Mouse (Mus musculus) MEL (cell line): ENCODE data around the gene Dnase1l2. TPM values are rescaled to one million over a fixed set of nuclear protein-coding genes. Genes with fewer than 3 reads are reported as not detected.

Source experiments
- DNase-seq: peaks from one replicate; pipeline ENCODE4 v3.0.0; 2011; ENCODE audit warnings: low read depth, low spot score
- H3K27ac ChIP-seq: 2 replicates; pipeline ENCODE4 v1.5.1; 2012; ENCODE audit warnings: low read depth, mild to moderate bottlenecking, control low read depth, low read length, moderate library complexity; ENCODE audit not compliant: control insufficient read depth
- H3K27me3 ChIP-seq, 2 experiments: fragments of 150-350 bp in 1 of 2; sonication (generic) in 1 of 2; 2 replicates each; pipeline ENCODE4 v1.6.1; 2012; ENCODE audit warnings: low read length in 2 of 2, mild to moderate bottlenecking in 2 of 2, improper control_type of control experiment in 1 of 2, moderate library complexity in 1 of 2; ENCODE audit not compliant: insufficient read depth in 2 of 2, control insufficient read depth in 1 of 2
- H3K36me3 ChIP-seq, 2 experiments: 2 replicates each; pipeline ENCODE4 v1.6.1; 2012 to 2014; ENCODE audit warnings: low read length in 2 of 2, improper control_type of control experiment in 1 of 2, inconsistent platforms in 1 of 2, mild to moderate bottlenecking in 1 of 2; ENCODE audit not compliant: insufficient read depth in 2 of 2, control insufficient read depth in 1 of 2
- H3K4me1 ChIP-seq, 2 experiments: fragments of 150-350 bp in 1 of 2; sonication (generic) in 1 of 2; 2 replicates each; pipeline ENCODE4 v1.6.1; 2012; ENCODE audit warnings: low read length in 2 of 2, improper control_type of control experiment in 1 of 2, mild to moderate bottlenecking in 1 of 2; ENCODE audit not compliant: insufficient read depth in 2 of 2, control insufficient read depth in 1 of 2
- H3K4me3 ChIP-seq, 2 experiments: fragments of 150-350 bp in 1 of 2; sonication (generic) in 1 of 2; 2 replicates each; pipeline ENCODE4 v1.5.1; 2012; ENCODE audit warnings: low read depth in 2 of 2, low read length in 2 of 2, mild to moderate bottlenecking in 2 of 2, moderate library complexity in 2 of 2, control low read depth in 1 of 2, improper control_type of control experiment in 1 of 2; ENCODE audit not compliant: control insufficient read depth in 1 of 2, insufficient read depth in 1 of 2
- H3K79me2 ChIP-seq: 2 replicates; pipeline ENCODE4 v1.6.1; 2012; ENCODE audit warnings: mild to moderate bottlenecking, low read length, moderate library complexity; ENCODE audit not compliant: control insufficient read depth, poor library complexity, insufficient read depth
- H3K9ac ChIP-seq: 2 replicates; pipeline ENCODE4 v1.6.1; 2012; ENCODE audit warnings: low read depth, mild to moderate bottlenecking, control low read depth, low read length, moderate library complexity; ENCODE audit not compliant: control insufficient read depth, poor library complexity, severe bottlenecking
- H3K9me3 ChIP-seq: fragments of 150-350 bp; sonication (generic); replicated peaks from 2 replicates; pipeline ENCODE4 v1.6.1; 2012; ENCODE audit warnings: mild to moderate bottlenecking, low read length, improper control_type of control experiment, moderate library complexity; ENCODE audit not compliant: insufficient read depth
- BHLHE40 ChIP-seq: IDR thresholded peaks from 2 replicates; pipeline ENCODE4 v1.6.1; 2012; ENCODE audit warnings: low read depth, mild to moderate bottlenecking, inconsistent platforms, low read length, improper control_type of control experiment, borderline replicate concordance
- CHD2 ChIP-seq: IDR thresholded peaks from 2 replicates; pipeline ENCODE4 v1.6.1; 2011; ENCODE audit warnings: low read length, improper control_type of control experiment
- ELF1 ChIP-seq: IDR thresholded peaks from 2 replicates; pipeline ENCODE4 v1.6.1; 2014; ENCODE audit warnings: low read depth, mild to moderate bottlenecking, inconsistent platforms, low read length, improper control_type of control experiment, moderate library complexity
- EP300 ChIP-seq, 2 experiments: IDR thresholded peaks; 2 replicates each; pipeline ENCODE4 v1.6.1; 2011; ENCODE audit warnings: improper control_type of control experiment in 2 of 2, low read length in 2 of 2, low read depth in 1 of 2, mild to moderate bottlenecking in 1 of 2
- HCFC1 ChIP-seq: IDR thresholded peaks from 2 replicates; pipeline ENCODE4 v1.6.1; 2012; ENCODE audit warnings: low read depth, mild to moderate bottlenecking, inconsistent platforms, low read length, improper control_type of control experiment, moderate library complexity
- JUND ChIP-seq: IDR thresholded peaks from 2 replicates; pipeline ENCODE4 v1.6.1; 2011; ENCODE audit warnings: low read depth, mild to moderate bottlenecking, improper control_type of control experiment, low read length
- MAZ ChIP-seq: IDR thresholded peaks from 2 replicates; pipeline ENCODE4 v1.6.1; 2012; ENCODE audit warnings: low read depth, mild to moderate bottlenecking, inconsistent platforms, low read length, improper control_type of control experiment
- MYC ChIP-seq: IDR thresholded peaks from 2 replicates; pipeline ENCODE4 v1.6.1; 2011; ENCODE audit warnings: low read depth, mild to moderate bottlenecking, low read length, improper control_type of control experiment, moderate library complexity
- RAD21 ChIP-seq: IDR thresholded peaks from 2 replicates; pipeline ENCODE4 v1.6.1; 2011; ENCODE audit warnings: mild to moderate bottlenecking, low read depth, low read length, improper control_type of control experiment
- TAL1 ChIP-seq: IDR thresholded peaks from 2 replicates; pipeline ENCODE4 v1.6.1; 2012; ENCODE audit warnings: mild to moderate bottlenecking, inconsistent platforms, low read length, moderate library complexity, mixed read lengths
- TBP ChIP-seq: IDR thresholded peaks from 2 replicates; pipeline ENCODE4 v1.8.0; 2011; ENCODE audit warnings: low read depth, low read length, improper control_type of control experiment
- USF1 ChIP-seq: IDR thresholded peaks from 2 replicates; pipeline ENCODE4 v1.6.1; 2014; ENCODE audit warnings: low read depth, mild to moderate bottlenecking, inconsistent platforms, low read length, improper control_type of control experiment, moderate library complexity
- polyA plus RNA-seq, 2 experiments: library from polyadenylated mRNA; stranded (reverse) in 1 of 2; unstranded in 1 of 2; fragments of >175 nt in 1 of 2; fragments of >200 nt in 1 of 2; gene quantifications; 2 replicates each; pipeline versions ENCODE4 v1.2.1 to v1.2.4; 2012; ENCODE audit warnings: low replicate concordance in 2 of 2, low read depth in 1 of 2; ENCODE audit not compliant: insufficient read length in 2 of 2, insufficient read depth in 1 of 2, missing spikeins in 1 of 2
- total RNA-seq: library from RNA; depleted of rRNA; stranded (reverse); fragments of 300-350 nt; gene quantifications from 2 replicates; pipeline ENCODE4 v1.2.3, GENCODE M21; 2012; rRNA removed

The Dnase1l2 gene
- total RNA-seq (0.49 and 0.62 TPM in 2 replicates), polyA plus RNA-seq (1 to 10 TPM in 1 of 2 experiments, not detected in 1; 1.8 TPM)

GRCm38 (mm10) chr17:24442632-24443155, at the start of gene Dnase1l2:
Gene Dnase1l2, minus strand, starts transcription at chr17:24443105.
- no peaks in the 10 kb centered on the region for H3K9me3 ChIP-seq
- H3K4me3 ChIP-seq: no peak within 1 kb of the TSS
- H3K4me1 ChIP-seq: no peaks in the 10 kb centered on the region
- no peaks in the 10 kb centered on the region; a peak in 1 of 4 replicates for H3K36me3 ChIP-seq
- H3K27me3 ChIP-seq: no peaks in the 10 kb centered on the region
- H3K9ac ChIP-seq: no peak within 1 kb of the TSS
- no peak for TF ChIP-seq TAL1
- no peak for TF ChIP-seq EP300 (IDR thresholded peaks at IDR 0.05; ENCODE audit: low read depth in 1 of 2, low read length in 2 of 2)
- no peak for TF ChIP-seq BHLHE40
- no peak for TF ChIP-seq JUND
- no peak for TF ChIP-seq MYC
- TF ChIP-seq, all 39 proteins: peak for 0
- no peak for DNase-seq
- Histone ChIP-seq H3K27ac (no peak within 1 kb of the TSS), H3K79me2 (no peaks in the 10 kb centered on the region)

- no peak for TF ChIP-seq ELF1
- no peak for TF ChIP-seq USF1
- no peaks in the 10 kb centered on the region for H3K9me3 ChIP-seq
- no peak for DNase-seq
- no peak overlapping the region for H3K9ac ChIP-seq
- H3K36me3 ChIP-seq: no peaks in the 10 kb centered on the region
- H3K79me2 ChIP-seq: no peaks in the 10 kb centered on the region
- H3K4me1 ChIP-seq: no peaks in the 10 kb centered on the region
- H3K27me3 ChIP-seq: peaks cover 6 to 25% of the 10 kb centered on the region in 2 experiments
- no peak overlapping the region for H3K27ac ChIP-seq
- no peak overlapping the region for H3K4me3 ChIP-seq
These were observed 47.5 kb upstream of the Dnase1l2 start for GRCm38 (mm10) chr17:24490399-24490798.

GRCm38 (mm10) chr17:24489265-24490030, 46.5 kb upstream of the Dnase1l2 start:
- no peak for TF ChIP-seq MAZ
- no peak for TF ChIP-seq HCFC1
- TF ChIP-seq CHD2: no peak
- no peak for TF ChIP-seq TBP
- TF ChIP-seq MYC: no peak
- TF ChIP-seq RAD21: no peak
- TF ChIP-seq, all 39 proteins: peak for 0
- Histone ChIP-seq H3K79me2 (no peaks in the 10 kb centered on the region), H3K4me1 (no peaks in the 10 kb centered on the region), H3K4me3 (no peak overlapping the region), H3K9me3 (no peaks in the 10 kb centered on the region), H3K27ac (no peak overlapping the region), H3K27me3 (peaks cover 6 to 25% of the 10 kb centered on the region in 2 experiments), H3K9ac (no peak overlapping the region), H3K36me3 (no peaks in the 10 kb centered on the region)
- DNase-seq: no peak
